Mouse (Mus musculus) CH12.LX (cell line): Measurements from ENCODE around the gene Rtn1. TPM values are rescaled to one million over a fixed set of nuclear protein-coding genes. Genes with fewer than 3 reads are reported as not detected.
A peak's percentile ranks its signal among the peaks of the same experiment; 100 is the strongest.

Source experiments
- DNase-seq: peaks from one replicate; pipeline ENCODE4 v3.0.0-alpha.2; 2013; ENCODE audit errors: extremely low read depth
- H3K27ac ChIP-seq: 2 replicates; pipeline ENCODE4 v1.5.1; 2012; ENCODE audit warnings: low read depth, mild to moderate bottlenecking, control low read depth, moderate library complexity; ENCODE audit not compliant: insufficient read depth
- H3K27me3 ChIP-seq: replicated peaks from 2 replicates; pipeline ENCODE3; 2012; ENCODE audit warnings: inconsistent platforms
- H3K36me3 ChIP-seq, 2 experiments: replicated peaks in 1 of 2; 2 replicates each; pipeline versions ENCODE3 to v1.6.1; 2012; ENCODE audit warnings: inconsistent platforms in 1 of 2, low read length in 1 of 2, mild to moderate bottlenecking in 1 of 2, mixed read lengths in 1 of 2, moderate library complexity in 1 of 2; ENCODE audit not compliant: control insufficient read depth in 1 of 2, insufficient read depth in 1 of 2
- H3K4me1 ChIP-seq, 2 experiments: 2 replicates each; pipeline ENCODE4 v1.6.1; 2012; ENCODE audit warnings: inconsistent platforms in 1 of 2, moderate library complexity in 1 of 2; ENCODE audit not compliant: insufficient read depth in 2 of 2, control insufficient read depth in 1 of 2
- H3K4me2 ChIP-seq: 2 replicates; pipeline ENCODE4 v1.6.1; 2012; ENCODE audit warnings: low read depth, mild to moderate bottlenecking, control low read depth; ENCODE audit not compliant: poor library complexity, insufficient read depth, severe bottlenecking
- H3K4me3 ChIP-seq, 3 experiments: fragments of 150-350 bp in 1 of 3; sonication (generic) in 1 of 3; replicated peaks in 1 of 3; 2 replicates each; pipeline versions ENCODE3 to v1.5.1; 2011 to 2012; ENCODE audit warnings: low read depth in 2 of 3, low read length in 2 of 3, mild to moderate bottlenecking in 2 of 3, moderate library complexity in 2 of 3, control low read depth in 1 of 3, improper control_type of control experiment in 1 of 3, inconsistent platforms in 1 of 3, mixed read lengths in 1 of 3; ENCODE audit not compliant: poor library complexity in 1 of 3
- H3K79me2 ChIP-seq: replicated peaks from 2 replicates; pipeline ENCODE4 v1.6.1; 2012; ENCODE audit warnings: mild to moderate bottlenecking, moderate library complexity; ENCODE audit not compliant: control insufficient read depth, poor library complexity, insufficient read depth, severe bottlenecking; ENCODE audit errors: extremely low read depth
- H3K9ac ChIP-seq: 2 replicates; pipeline ENCODE4 v1.6.1; 2012; ENCODE audit warnings: low read depth, mild to moderate bottlenecking, control low read depth, moderate library complexity; ENCODE audit not compliant: insufficient read depth
- H3K9me3 ChIP-seq: replicated peaks from 2 replicates; pipeline ENCODE3; 2012; ENCODE audit warnings: low read length, inconsistent platforms, mixed read lengths
- BHLHE40 ChIP-seq: IDR thresholded peaks from 2 replicates; pipeline ENCODE4 v1.6.1; 2011; ENCODE audit warnings: mild to moderate bottlenecking, low read depth, low read length, improper control_type of control experiment
- CTCF ChIP-seq, 2 experiments: IDR thresholded peaks in 1 of 2; conservative IDR thresholded peaks in 1 of 2; 2 replicates each; pipeline ENCODE4 v1.5.1; 2011 to 2012; ENCODE audit warnings: low read depth in 2 of 2, low read length in 2 of 2, improper control_type of control experiment in 1 of 2, inconsistent platforms in 1 of 2, mild to moderate bottlenecking in 1 of 2, moderate library complexity in 1 of 2
- E2F4 ChIP-seq: IDR thresholded peaks from 2 replicates; pipeline ENCODE4 v1.6.1; 2011; ENCODE audit warnings: low read depth, low read length, improper control_type of control experiment; ENCODE audit not compliant: insufficient replicate concordance
- EP300 ChIP-seq: IDR thresholded peaks from 2 replicates; pipeline ENCODE4 v1.6.1; 2011; ENCODE audit warnings: low read length, improper control_type of control experiment
- HCFC1 ChIP-seq: IDR thresholded peaks from 2 replicates; pipeline ENCODE4 v1.6.1; 2012; ENCODE audit warnings: low read depth, mild to moderate bottlenecking, inconsistent platforms, low read length, improper control_type of control experiment
- IRF4 ChIP-seq: IDR thresholded peaks from 2 replicates; pipeline ENCODE4 v1.6.1; 2014; ENCODE audit warnings: low read depth, mild to moderate bottlenecking, inconsistent platforms, low read length, improper control_type of control experiment
- JUND ChIP-seq: conservative IDR thresholded peaks from 2 replicates; pipeline ENCODE4 v1.6.1; 2011; ENCODE audit warnings: low read depth, low read length, improper control_type of control experiment
- MAZ ChIP-seq: IDR thresholded peaks from 2 replicates; pipeline ENCODE4 v1.6.1; 2012; ENCODE audit warnings: low read depth, mild to moderate bottlenecking, inconsistent platforms, low read length, improper control_type of control experiment, moderate library complexity
- NELFE ChIP-seq: IDR thresholded peaks from 2 replicates; pipeline ENCODE4 v1.6.1; 2011; ENCODE audit warnings: low read depth, low read length, improper control_type of control experiment
- NRF1 ChIP-seq: IDR thresholded peaks from 2 replicates; pipeline ENCODE4 v1.6.1; 2014; ENCODE audit warnings: low read depth, mild to moderate bottlenecking, inconsistent platforms, low read length, improper control_type of control experiment, moderate library complexity
- RAD21 ChIP-seq: IDR thresholded peaks from 2 replicates; pipeline ENCODE4 v1.6.1; 2011; ENCODE audit warnings: low read depth, mild to moderate bottlenecking, low read length, improper control_type of control experiment, moderate library complexity
- SMC3 ChIP-seq: IDR thresholded peaks from 2 replicates; pipeline ENCODE4 v1.6.1; 2011; ENCODE audit warnings: low read depth, low read length, improper control_type of control experiment
- TCF12 ChIP-seq: IDR thresholded peaks from 2 replicates; pipeline ENCODE4 v1.6.1; 2014; ENCODE audit warnings: low read depth, mild to moderate bottlenecking, inconsistent platforms, low read length, improper control_type of control experiment
- USF2 ChIP-seq: conservative IDR thresholded peaks from 2 replicates; pipeline ENCODE4 v1.6.1; 2011; ENCODE audit warnings: low read depth, low read length, improper control_type of control experiment
- dilution Hi-C: fragments of 300-500 bp; cut with MboI; formaldehyde crosslinking; loops from 2 replicates; pipeline ENCODE4 v1.14.3; 2020; ENCODE audit warnings: low sequenced_read_pairs; ENCODE audit not compliant: extremely low pct_unique_long_range_greater_than_20kb, extremely low pct_ligation_motif_present
- in situ Hi-C: fragments of 300-500 bp; cut with MboI; formaldehyde crosslinking; loops from 3 replicates; pipeline ENCODE4 v1.14.3; 2019; ENCODE audit warnings: low sequenced_read_pairs, low pct_ligation_motif_present, low pct_unique_long_range_greater_than_20kb, mixed read lengths
- polyA plus RNA-seq: library from polyadenylated mRNA; unstranded; fragments of >175 nt; gene quantifications from 2 replicates; pipeline ENCODE4 v1.2.1, GENCODE M21; 2012; ENCODE audit warnings: low read depth; ENCODE audit not compliant: insufficient read length
- total RNA-seq, 2 experiments: library from RNA; depleted of rRNA; stranded (reverse); fragments of 300-350 nt in 1 of 2; fragments of >200 nt in 1 of 2; gene quantifications; 2 replicates each; pipeline ENCODE4 v1.2.3; 2012 to 2014

Gene Rtn1
- total and polyA plus RNA-seq, 3 experiments: 0.08 to 0.17 TPM; not detected in 1

DNA sequence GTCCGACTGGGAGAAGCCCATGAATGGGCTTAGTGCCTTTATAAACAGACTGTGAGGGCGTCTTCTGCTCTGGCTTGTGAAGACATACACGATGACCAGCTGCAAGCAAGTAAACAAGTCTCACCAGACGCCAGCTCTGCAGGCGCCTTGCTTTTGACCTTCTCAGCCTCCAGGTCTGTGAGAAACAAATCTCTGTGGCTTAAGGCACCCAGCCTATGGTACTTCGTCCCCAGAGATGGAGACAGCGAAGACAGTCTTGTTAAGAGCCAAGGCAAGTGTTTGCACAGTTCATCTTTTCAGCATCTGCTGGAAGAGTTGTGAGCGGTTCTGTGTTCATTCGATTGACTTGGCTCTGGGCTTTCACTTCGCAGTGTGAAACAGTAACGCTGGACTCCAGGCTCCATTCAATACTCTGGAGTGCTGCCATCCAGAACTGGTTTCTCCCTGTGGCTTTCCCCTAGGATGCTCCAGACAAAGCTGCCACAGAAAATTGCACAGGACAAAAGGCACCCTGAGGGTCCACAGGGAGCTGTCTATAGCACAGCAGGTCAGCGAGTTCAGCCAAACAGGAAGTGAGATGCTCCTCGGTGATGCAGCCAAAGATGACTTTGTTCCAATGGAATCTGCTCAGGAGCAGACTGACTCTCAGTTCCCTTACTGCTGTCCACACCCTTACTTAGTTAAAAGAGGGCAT is 135.0 kb downstream of the Rtn1 start:
- H3K4me2 ChIP-seq: peak overlapping the region; percentile 7; the same call in 1 of the 2 replicates
- in situ Hi-C loops: no loop called here
- no peaks in the 10 kb centered on the region for H3K79me2 ChIP-seq
- H3K4me3 ChIP-seq: no peak overlapping the region
- no peak overlapping the region for H3K27ac ChIP-seq
- TF ChIP-seq IRF4 (peak; percentile 22; the same call in 1 of the 2 replicates), NRF1 (no peak), EP300 (peak; percentile 46; the same call in 1 of the 2 replicates)
- H3K9me3 ChIP-seq: no peaks in the 10 kb centered on the region
- no peak for DNase-seq
- H3K27me3 ChIP-seq: no peaks in the 10 kb centered on the region
- peaks cover 0 to 4% of the 10 kb centered on the region in 2 experiments; a peak in 1 of 4 replicates for H3K4me1 ChIP-seq
- dilution Hi-C loops: no loop called here
- H3K36me3 ChIP-seq: no peaks in the 10 kb centered on the region
- no peak overlapping the region for H3K9ac ChIP-seq

DNA sequence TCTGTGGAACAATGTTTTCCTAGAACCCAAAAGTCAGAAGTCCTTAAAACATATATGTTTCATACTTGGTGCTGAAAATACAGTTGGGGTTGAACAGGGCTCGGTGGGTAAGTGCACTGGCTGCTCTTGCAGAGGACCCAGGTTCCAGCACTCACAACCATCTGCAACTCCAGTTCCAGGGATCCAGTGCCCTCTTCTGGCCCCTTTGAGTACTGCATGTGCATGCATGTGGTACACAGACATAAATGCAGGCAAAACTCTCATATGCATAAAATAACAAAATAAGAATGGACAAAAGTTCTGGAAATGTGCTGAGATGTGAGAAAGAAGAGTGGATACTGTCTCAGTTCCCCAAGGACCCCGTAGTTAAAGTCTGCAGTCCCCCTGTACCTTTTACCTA is 141.2 kb downstream of the Rtn1 start:
- peaks cover 2% of the 10 kb centered on the region for H3K9me3 ChIP-seq
- no peaks in the 10 kb centered on the region for H3K36me3 ChIP-seq
- dilution Hi-C loops (no loop called here), in situ Hi-C loops (no loop called here)
- H3K27me3 ChIP-seq: no peaks in the 10 kb centered on the region
- H3K27ac ChIP-seq: no peak overlapping the region
- H3K9ac ChIP-seq: no peak overlapping the region
- H3K4me2 ChIP-seq: no peak overlapping the region
- no peak overlapping the region for H3K4me3 ChIP-seq
- TF ChIP-seq RAD21 (peak; percentile 54), HCFC1 (no peak), SMC3 (peak; percentile 55), CTCF (conservative IDR thresholded peaks at IDR 0.05 in 1 of 2, IDR thresholded peaks at IDR 0.05 in 1 of 2; ENCODE audit: low read depth in 2 of 2, low read length in 2 of 2) (peak; percentile 52 to 62)
- peak; percentile 29 for DNase-seq
- no peaks in the 10 kb centered on the region for H3K79me2 ChIP-seq
- no peaks in the 10 kb centered on the region for H3K4me1 ChIP-seq

DNA sequence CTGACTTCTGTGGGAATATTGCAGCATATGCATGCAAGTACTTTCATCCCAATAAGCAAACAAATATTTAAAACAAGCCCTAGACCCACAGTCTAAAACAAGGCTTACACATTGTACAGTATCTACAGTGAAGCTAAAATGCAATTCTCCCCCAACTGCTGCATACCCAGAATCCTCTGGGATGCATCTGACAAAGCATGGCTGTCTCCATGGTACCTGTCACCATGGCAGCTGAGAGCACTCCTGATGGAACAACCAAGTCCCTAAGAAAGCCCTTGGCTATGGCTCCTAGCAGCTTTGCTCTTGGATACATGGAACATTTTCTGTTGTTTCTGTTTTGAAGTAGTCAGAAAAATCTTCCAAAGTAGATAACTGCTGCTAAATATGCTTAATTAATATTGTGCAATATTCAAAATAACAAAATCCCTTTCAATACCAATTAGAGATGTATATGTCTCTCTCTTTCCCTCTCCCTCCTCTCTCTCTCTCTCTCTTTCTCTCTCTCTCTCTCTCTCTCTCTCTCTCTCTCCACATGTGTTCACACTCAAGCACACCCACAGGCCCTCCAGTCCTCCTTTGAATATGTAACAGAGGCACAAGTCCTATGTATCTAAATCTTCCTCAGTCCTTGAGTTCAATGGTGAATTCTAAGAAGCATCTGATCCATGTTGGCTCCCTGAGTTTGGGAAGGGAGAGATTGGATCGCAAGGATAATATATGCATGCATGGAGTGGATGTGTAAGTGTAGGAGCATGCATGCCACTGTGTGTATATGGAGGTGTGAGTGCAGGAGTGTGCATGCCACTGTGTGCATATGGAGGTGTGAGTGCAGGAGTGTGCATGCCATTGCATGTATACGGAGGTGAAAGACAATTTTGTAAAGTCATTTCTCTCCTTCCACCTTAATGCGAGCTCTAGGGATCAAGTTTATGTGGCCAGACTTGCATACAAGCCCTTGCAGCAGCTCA is 143.3 kb downstream of the Rtn1 start:
- no peaks in the 10 kb centered on the region for H3K4me1 ChIP-seq
- DNase-seq: no peak
- H3K27me3 ChIP-seq: no peaks in the 10 kb centered on the region
- no peak overlapping the region for H3K4me3 ChIP-seq
- H3K9me3 ChIP-seq: peaks cover 2% of the 10 kb centered on the region
- H3K27ac ChIP-seq: no peak overlapping the region
- no peak overlapping the region for H3K9ac ChIP-seq
- in situ Hi-C loops (no loop called here), dilution Hi-C loops (no loop called here)
- TF ChIP-seq USF2 (no peak), E2F4 (no peak), BHLHE40 (no peak), JUND (no peak), MAZ (no peak), NELFE (no peak), TCF12 (no peak)
- no peaks in the 10 kb centered on the region for H3K36me3 ChIP-seq
- H3K79me2 ChIP-seq: no peaks in the 10 kb centered on the region
- H3K4me2 ChIP-seq: no peak overlapping the region
